Mouse (Mus musculus) adrenal gland, adult (tissue): ENCODE measurements at regions not wholly inside any gene's neighbourhood (a gene's known extent, or its start where the extent isn't known, plus 50 kb on each side); places are given as distances from the start of the nearest gene placed in this dataset.
"Not testable (repeated sequence)": the region's sequence is repeated elsewhere in the genome, so short reads cannot be mapped to it uniquely, and the experiment has no call there.

Experiments used
- DNase-seq, 2 experiments: peaks; one replicate each; pipeline ENCODE4 v3.0.0; 2022 to 2023; ENCODE audit warnings: low spot score in 1 of 2; ENCODE audit not compliant: inconsistent age in 2 of 2

GRCm38 (mm10) chr5:149815879-149816278, 137.8 kb downstream of the B3glct start:
- DNase-seq = peak; percentile 31 to 80

- no peak for DNase-seq
These were observed 140.8 kb downstream of the B3glct start for GRCm38 (mm10) chr5:149818812-149819211.

- no peak for DNase-seq
These were observed 145.8 kb downstream of the B3glct start for GRCm38 (mm10) chr5:149823821-149824220.

GRCm38 (mm10) chr5:149827599-149827998, 149.6 kb downstream of the B3glct start:
- DNase-seq = peak in 1 of 2 experiments; percentile 64

- DNase-seq = peak; percentile 70 to 90
These were observed 153.3 kb downstream of the B3glct start for GRCm38 (mm10) chr5:149831122-149831861.

- no peak for DNase-seq
These were observed 159.3 kb downstream of the B3glct start for GRCm38 (mm10) chr5:149837379-149837778.

- DNase-seq = no peak
These were observed 164.5 kb downstream of the B3glct start for GRCm38 (mm10) chr5:149842491-149842890.

- DNase-seq = no peak
These were observed 165.3 kb downstream of the B3glct start for GRCm38 (mm10) chr5:149843310-149843709.

GRCm38 (mm10) chr5:149845256-149845655, 167.2 kb downstream of the B3glct start:
- no peak for DNase-seq

GRCm38 (mm10) chr5:149848465-149848864, 170.0 kb upstream of the Rxfp2 start:
- DNase-seq = no peak

- peak; percentile 66 to 93 for DNase-seq
These were observed 167.5 kb upstream of the Rxfp2 start for GRCm38 (mm10) chr5:149851011-149851410.

GRCm38 (mm10) chr5:149852516-149852915, 166.0 kb upstream of the Rxfp2 start:
- no peak for DNase-seq

- no peak for DNase-seq
These were observed 162.4 kb upstream of the Rxfp2 start for GRCm38 (mm10) chr5:149856101-149856500.

- DNase-seq = peak in 1 of 2 experiments; percentile 29
These were observed 161.5 kb upstream of the Rxfp2 start for GRCm38 (mm10) chr5:149857019-149857418.

GRCm38 (mm10) chr5:149861489-149861962, 156.9 kb upstream of the Rxfp2 start:
- DNase-seq = peak; percentile 41 to 78

GRCm38 (mm10) chr5:149867926-149868325, 150.5 kb upstream of the Rxfp2 start:
- no peak for DNase-seq

- no peak for DNase-seq
These were observed 149.0 kb upstream of the Rxfp2 start for GRCm38 (mm10) chr5:149869441-149869840.

GRCm38 (mm10) chr5:149870596-149870995, 147.9 kb upstream of the Rxfp2 start:
- no peak for DNase-seq

- no peak for DNase-seq
These were observed 147.0 kb upstream of the Rxfp2 start for GRCm38 (mm10) chr5:149871521-149871920.

GRCm38 (mm10) chr5:149873482-149874002, 144.9 kb upstream of the Rxfp2 start:
- DNase-seq = no peak

GRCm38 (mm10) chr5:149874342-149874741, 144.1 kb upstream of the Rxfp2 start:
- no peak for DNase-seq

- not testable (repeated sequence) for DNase-seq
These were observed 126.0 kb upstream of the Rxfp2 start for GRCm38 (mm10) chr5:149892453-149892852.

- no peak for DNase-seq
These were observed 111.5 kb upstream of the Rxfp2 start for GRCm38 (mm10) chr5:149906927-149907326.
